Mouse (Mus musculus): ENCODE measurements around the gene Tmprss5. TPM values are rescaled to one million over a fixed set of nuclear protein-coding genes. Genes with fewer than 3 reads are reported as not detected.

Tmprss5 gene
- total RNA-seq, 2 experiments from 2014 or later = 0.37 TPM; not detected in 1

Other genes starting within 250 kb of the Tmprss5 start
- 100 to 1,000 TPM; 108 to 116 TPM for gene Zbtb16, start 245.0 kb upstream of the Tmprss5 start, total RNA-seq (2021)
- gene Htr3a, start 170.2 kb upstream of the Tmprss5 start, total RNA-seq (2021) = not detected
- gene Htr3b, start 116.3 kb upstream of the Tmprss5 start, total RNA-seq (2021) = not detected
- gene Usp28, start 95.9 kb upstream of the Tmprss5 start, total RNA-seq (2021) = 10 to 100 TPM; 46.0 to 76.3 TPM
- gene Zw10, start 25.6 kb upstream of the Tmprss5 start, total RNA-seq (2021) = 1 to 10 TPM; 6.7 to 8.3 TPM
- gene Gm4894, start 169.3 kb downstream of the Tmprss5 start, total RNA-seq (2021) = not detected

All from gastrocnemius, adult 18-20 months (tissue).